Mouse (Mus musculus): ENCODE measurements at regions not wholly inside any gene's neighbourhood (a gene's known extent, or its start where the extent isn't known, plus 50 kb on each side); places are given as distances from the start of the nearest gene placed in this dataset.
A peak's percentile ranks its signal among the peaks of the same experiment; 100 is the strongest.
"Not testable (repeated sequence)": the region's sequence is repeated elsewhere in the genome, so short reads cannot be mapped to it uniquely, and the experiment has no call there.

DNA sequence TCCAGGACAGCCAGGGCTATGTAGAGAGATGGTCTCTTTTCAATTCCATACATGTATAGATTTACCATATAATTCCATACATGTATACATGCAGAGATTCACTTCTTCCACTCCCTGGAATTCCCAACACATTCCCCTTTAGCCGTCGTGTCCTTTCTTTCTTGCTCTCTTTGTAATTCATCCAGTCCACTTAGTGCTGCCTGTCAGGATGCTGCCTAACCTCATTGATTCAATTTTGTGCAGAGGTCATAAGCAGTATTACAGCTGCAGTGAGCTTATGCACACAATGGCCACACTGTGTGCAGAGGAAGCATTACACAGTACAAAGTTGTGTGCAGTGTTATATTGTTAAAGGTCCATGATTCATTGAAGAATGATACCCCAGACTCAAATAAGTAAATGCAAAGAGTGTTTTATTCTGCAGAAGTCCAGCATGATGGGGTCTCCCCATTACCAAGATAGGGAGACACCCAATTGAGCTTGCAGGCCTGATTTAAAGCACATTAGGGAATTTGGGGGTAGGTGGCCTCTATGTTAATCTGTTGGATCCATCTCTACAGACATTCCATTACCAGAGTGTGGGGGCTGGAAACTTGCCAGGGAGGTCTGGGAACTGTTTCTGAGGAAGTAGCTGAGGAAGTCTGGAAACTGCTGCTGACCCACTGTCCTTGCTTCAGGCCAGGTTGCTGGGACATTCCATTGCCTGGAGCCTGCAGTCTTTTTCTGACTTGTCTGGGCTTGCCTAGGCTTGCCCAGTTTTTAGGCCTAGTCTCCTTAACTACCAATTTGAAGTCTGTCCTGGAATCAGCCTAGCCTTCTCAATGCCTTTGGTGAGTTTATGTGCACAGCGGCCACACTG lies 72.8 kb downstream of the Fam161a start:
- DNase-seq (ENCODE audit: low spot score), result no peak

DNA sequence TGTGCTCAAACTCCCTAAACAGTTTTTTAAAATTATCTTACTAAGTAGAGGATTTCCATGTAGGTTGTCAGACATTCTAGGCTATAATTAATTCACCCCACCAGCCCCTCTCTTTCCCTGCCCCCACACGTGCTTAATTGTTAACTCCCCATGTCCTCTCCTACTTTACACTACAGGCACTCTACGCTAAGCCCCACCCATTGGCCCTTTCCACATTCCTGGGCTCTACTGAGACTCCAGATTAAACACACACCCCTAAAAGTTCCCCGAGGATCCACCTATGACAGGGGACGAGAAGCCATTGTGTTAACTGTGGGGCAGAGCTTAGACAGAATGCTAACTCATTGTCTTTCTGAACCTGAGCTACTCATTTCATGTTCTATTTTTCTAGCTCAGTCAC lies 74.3 kb downstream of the Fam161a start:
- no peak for DNase-seq (ENCODE audit: low spot score)

DNA sequence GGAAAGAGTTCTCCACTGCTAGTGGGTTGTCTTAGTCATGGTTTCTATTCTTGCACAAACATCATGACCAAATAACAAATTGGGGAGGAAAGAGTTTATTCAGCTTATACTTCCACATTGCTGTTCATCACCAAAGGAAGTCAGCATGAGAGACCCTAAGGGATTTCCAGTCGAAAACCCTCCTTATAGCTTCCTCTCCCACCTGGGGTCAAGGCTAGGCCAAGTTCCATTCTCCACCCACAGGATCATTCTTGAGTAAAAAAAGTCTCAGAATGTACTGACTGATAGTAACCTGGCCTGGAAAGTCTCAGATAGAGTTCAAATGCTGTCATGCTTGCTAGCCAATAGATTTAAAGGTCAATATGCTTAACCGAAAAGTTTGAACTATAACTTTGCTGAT lies 76.5 kb downstream of the Fam161a start:
- not testable (repeated sequence) for DNase-seq (ENCODE audit: low spot score)

DNA sequence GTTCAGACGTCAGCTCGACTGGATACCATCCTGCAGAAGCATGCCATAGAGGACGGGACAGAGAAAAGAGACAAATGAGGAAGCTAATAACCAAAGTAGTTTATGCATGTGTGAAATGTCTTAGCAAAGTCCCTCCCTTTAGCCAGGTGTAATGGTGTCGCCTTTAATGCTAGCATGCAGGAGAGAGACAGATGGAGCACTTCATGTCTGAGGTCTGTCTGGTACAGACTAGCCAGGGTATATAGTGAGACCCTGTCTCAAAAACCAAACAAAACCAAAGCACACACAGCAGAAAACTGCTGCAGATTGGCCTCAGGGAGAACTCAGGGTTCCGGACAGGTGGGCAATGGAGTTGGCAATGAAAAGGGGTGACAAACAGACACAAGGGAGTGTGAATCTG lies 88.0 kb downstream of the Fam161a start:
- no peak for DNase-seq (ENCODE audit: low spot score)

DNA sequence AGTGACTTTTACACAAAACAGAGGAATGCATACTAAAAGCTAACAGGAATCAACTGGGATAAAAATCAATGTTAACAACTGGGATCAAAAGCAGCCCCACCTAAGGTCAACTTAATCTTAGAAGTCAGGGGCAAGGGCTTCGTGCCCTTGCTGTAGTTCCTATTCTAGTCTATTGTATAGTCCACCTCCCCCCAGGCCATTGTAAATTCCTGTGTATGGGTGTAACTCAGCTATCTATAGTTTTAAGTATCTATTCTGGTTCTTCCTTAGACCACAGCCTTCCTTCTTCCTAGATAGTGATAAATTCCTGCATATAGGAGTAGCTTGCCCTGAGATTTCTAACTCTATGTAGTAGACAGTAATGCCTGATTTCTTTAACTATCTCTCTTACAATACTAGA lies 88.4 kb downstream of the Fam161a start:
- not testable (repeated sequence) for DNase-seq (ENCODE audit: low spot score)

DNA sequence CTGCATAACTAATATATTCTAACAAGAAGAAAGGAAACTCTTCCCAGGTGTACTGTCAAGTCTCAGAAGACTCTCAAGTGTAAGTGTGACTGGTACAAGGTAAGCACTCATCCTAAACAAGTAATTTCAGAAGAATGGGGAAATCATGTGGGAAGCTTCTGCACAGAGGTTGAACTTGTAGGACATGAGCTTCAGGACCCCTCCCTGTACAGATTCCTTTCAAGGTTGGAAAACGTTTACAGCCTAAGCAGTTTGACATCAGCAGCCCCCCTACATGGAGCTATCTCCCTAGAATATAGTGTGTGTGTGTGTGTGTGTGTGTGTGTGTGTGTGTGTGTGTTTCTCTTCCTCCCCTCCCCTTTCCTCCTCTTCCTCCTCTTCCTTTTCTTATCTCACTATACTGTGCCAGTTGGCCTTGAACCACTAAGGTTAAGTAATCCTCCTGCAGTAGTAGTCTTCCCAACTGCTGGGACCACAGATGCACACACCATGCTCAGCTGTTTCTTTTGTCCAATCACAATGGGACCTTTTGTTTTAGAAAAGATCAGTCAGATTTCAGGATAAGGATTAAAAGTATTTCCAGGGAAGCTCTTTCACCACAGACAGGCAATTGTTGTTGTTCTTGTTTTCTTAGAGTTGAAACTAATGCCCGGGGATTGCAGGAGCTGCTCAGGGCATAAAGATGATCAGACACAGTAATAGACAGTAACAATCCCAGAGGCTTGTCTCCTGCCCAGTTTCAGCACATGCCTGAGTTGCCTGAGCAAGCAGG lies 89.3 kb downstream of the Fam161a start:
- no peak for DNase-seq (ENCODE audit: low spot score)

DNA sequence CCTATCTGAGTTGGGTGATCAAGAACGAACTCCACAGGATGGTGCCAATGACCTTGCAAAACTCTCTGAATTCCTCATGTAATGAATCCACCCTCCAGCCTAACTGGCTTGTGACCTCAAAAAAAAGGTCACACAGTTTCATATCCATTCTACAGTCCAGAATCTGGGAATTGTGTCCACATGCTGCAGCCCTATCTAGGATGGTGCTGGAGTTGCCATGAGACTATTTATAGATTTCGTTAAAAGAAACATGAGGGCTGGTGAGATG lies 89.8 kb downstream of the Fam161a start:
- no peak for DNase-seq (ENCODE audit: low spot score)

DNA sequence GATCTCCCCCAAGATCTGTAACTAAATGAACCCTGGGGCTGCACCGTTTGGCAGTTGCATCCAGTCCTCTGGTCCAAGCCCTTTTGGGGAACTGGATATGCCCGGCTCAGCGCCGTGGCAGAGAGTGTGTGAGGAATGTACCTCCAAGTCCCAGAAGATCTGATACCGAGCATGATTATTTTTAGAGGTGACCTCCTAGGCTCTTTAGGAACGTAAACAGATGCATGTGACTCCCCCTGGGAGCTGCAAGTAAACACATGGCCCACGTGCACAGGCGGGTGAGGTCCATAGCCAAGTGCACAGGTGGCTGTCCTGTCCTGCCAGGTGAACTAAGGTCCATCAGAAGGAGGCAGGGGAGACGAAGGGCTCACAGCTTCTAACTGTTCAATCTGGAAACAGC lies 107.3 kb downstream of the Fam161a start:
- DNase-seq (ENCODE audit: low spot score), result no peak

DNA sequence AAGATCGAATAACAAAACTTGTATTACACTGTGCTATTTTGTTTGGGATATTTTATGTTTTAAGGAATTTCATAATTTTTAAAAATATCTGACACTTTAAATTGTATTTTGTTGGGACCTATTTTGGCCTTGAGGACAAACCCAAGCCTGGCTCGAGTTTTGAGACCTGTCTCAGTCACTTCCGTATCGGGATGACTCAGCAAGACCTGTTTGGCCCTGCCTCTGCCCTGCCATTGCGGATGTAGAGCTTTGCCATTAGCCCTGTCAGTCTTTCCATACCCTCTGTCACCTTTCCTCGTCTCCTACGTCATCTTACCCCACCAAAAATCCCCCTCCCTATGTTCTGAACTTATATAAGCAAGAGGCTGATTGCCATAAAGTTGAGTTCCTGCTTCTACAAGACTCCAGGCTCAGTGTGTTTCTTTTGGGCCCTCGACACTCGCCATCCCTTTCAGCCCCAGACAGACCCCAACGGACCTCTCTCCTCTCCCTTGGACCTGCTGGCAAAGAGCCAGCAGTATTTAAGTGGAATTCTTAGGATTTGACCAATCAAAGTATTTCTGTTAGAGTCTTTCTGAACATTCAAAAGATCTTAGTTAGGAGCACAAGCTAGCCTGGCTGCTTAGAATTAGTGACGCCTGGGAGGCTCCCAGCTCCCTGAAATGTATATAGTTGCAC lies 113.3 kb downstream of the Fam161a start:
- no peak for DNase-seq (ENCODE audit: low spot score)

DNA sequence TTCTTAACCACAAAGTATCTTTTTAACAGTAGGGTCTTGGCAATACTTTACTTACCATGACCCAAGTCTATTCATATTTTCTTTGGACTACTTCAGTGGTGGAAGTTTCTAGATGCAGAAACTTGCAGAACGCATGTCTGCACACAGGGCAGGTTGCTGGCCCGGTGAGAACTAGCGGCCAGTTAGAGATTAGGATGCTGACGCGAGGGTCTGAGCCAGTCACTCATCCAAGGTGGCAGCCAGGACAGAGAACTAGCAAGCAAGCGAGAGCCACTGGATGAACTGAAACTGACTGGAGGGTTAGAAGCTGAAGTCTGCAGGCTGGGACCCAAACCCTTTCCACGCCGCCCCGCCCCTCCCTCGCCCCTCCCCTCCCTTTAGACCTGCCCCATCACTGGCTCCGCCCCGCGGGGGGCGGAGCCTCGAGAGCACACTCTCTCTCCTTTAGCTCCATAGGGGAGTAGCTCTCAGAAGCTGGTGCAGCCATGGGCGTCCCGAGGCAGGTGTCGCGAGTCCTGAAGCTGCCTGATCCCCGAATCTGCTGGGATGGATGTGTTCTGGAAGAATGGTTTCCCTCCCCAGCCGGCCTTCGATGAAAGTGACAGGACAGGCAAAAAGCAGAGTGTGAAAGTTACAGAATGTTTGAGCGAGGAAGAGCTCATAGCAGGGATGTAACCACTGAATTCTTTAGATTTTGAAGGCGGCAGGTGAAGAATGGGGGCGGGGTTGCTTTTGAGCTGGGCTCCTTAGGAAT lies 117.0 kb downstream of the Fam161a start:
- DNase-seq (ENCODE audit: low spot score), result peak; percentile 23

DNA sequence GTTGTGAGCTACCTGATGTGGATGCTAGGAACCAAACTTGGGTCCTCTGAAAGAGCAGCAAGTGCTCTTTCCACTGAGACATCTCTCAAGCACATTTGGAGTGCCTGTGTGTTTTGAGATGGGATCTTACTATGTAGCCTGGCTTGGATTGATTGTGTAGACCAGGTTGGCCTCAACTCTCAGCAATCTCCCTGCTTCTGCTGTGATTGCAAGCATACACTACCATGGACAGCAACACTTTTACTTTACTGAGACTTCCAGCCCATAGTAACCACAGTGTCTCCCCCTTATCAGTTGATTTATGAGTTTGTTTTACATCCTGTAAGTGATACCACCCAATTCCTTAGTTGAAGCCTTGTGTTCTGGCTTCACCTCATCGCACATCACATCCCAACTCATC lies 123.8 kb downstream of the Fam161a start:
- DNase-seq (ENCODE audit: low spot score), result no peak

DNA sequence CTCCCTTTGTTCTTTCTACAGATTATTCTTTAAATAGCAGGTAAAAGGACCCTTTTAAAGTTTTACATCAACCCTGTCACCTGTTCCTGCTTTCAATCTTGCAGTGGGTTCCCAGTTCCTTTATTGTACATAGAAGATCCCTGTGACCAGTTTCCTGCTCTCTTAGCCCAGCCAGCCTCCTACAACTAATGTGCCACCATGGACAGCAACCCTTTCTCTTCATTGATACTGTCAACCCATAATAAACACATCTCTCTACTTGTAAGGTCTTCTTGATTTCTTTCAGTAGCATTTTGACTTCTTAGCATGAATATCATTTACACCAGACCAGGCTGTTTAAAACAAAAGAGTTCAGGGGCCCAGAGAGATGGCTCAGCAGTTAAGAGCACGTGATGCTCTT lies 124.2 kb upstream of the Xpo1 start:
- DNase-seq (ENCODE audit: low spot score), result no peak

DNA sequence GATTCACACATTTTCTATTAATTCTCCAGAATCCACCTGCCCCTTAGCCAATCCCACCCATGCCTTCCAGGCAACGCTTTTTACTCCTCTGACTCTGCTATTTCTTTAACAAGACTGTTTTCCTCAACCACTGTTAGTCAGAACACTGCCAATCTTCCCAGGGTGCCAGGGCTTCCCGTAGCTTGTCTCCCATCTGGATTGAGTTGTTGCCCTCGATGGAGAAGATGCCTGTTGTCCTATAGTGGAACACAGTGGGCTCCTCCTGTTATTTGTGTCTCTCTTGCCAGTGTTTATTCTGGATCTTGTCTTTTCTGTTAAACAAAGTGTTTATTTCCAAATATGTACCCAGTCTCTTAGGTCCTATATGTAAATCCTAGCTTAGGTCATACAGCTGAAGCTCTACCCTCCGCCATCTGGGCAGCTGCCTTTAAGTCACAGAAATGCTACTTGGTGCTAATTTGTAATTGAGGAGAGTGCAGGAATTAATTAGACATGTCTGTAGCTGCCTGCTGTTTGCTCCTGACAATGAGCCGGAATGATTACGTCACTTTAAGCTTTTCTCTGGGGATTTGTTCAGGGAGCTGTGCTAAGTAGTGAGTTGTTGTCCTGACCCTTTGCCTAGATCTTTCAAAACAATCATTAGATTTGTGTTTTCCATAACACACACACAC lies 115.3 kb upstream of the Xpo1 start:
- no peak for DNase-seq (ENCODE audit: low spot score)

DNA sequence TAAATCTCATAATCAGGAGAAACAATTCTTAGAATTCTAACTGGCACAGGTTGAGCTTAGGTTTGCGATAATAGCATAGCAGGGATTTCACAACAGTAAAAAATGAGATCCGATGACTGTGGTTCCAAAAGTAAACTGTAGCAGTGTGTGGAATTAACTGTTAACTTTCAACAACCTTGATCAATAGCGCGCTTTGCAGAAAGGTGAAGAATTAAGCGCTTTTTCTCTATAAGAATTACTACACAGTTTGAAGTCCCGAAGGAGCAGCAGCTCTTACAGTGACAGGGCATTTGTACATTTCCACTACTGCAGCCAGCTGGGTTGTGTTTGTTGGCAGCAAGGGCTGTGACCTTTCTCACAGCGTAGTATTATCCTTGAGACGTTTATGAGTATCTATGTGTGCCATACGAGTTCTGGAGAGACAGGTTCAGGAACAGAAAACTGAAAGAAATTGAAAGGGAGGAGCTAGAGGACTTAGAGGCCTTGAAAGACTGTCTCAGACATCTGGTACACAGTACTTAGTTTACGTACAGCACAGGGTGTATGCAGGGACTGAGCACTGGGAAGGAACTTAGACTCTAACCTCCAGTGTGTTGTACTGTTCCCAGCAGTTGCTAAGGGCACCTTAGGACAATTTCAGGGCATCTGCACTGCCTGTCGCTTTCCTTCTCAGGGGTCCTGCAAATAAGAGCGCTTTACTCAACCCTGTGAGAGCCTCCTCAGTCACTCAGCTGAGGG lies 114.6 kb upstream of the Xpo1 start:
- DNase-seq (ENCODE audit: low spot score), result no peak

DNA sequence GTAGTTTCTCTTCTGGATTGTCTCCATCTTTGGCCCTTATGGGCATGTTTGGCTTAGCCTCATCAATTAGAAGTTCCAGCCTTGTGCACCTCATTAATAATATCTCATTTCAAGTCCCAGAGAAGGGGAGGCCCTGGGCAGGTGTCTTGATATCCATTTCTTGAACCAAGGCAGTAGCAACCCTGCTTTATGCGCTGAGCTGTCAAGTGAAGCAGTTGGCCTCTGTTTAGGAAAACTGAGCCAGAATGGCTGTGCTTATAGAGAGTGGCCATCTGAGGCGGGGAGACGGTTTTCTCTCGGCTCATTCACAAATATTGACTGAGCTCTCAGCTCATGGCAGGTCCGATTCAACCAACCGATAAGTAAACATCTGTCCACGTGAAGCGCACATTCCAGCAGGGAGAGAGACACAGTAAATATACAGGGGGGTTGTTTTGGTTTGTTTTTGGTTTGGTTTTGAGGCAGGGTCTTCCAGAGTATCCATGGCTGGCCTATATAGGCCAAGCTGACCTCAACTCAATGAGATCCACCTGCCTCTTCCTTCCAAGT lies 107.7 kb upstream of the Xpo1 start:
- DNase-seq (ENCODE audit: low spot score), result no peak

DNA sequence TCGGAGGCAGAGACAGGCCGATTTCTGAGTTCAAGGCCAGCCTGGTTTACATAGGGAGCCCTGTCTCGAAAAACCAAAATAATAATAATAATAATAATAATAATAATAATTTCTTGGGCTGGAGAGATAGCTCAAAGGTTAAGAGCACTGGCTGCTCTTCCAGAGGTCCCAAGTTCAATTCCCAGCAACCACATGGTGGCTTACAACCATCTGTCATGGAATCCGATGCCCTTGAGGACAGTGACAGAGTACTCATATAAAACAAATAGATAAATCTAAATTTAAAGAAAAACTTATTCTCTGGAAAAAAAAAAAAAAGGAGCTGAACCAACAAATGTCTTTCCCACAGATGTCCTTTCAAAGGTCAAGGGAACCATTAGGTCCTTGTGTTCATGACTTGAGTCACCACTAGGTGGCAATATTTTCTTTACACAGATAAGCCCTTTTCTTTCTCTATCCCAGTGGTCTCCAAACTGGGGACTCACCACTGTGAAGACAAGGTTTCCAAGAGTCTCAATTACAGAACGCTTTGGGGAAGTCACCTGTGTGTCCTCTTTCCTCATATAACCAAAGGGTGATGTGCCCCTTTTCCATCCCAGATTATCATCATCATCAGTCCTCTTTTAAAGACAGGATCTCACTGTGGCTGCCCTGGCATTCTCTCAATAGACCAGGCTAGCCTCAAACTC lies 106.1 kb upstream of the Xpo1 start:
- no peak for DNase-seq (ENCODE audit: low spot score)

DNA sequence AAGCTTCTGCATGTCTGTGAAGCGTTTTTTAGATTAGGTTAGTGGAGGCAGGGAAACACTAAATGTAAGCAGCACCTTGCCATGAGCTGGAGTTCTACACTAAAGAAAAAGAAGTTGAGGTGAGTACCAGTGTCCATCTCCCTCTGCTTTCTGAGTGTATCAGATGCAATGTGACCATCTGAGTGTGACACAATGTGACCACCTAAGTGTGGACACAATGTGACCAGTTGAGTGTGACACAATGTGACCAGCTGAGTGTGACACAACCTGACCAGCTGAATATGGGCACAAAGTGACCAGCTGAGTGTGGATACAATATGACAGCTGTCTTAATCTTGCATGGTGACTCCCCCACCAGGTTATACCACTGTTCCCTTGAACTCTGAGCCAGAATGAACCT lies 101.0 kb upstream of the Xpo1 start:
- no peak for DNase-seq (ENCODE audit: low spot score)

DNA sequence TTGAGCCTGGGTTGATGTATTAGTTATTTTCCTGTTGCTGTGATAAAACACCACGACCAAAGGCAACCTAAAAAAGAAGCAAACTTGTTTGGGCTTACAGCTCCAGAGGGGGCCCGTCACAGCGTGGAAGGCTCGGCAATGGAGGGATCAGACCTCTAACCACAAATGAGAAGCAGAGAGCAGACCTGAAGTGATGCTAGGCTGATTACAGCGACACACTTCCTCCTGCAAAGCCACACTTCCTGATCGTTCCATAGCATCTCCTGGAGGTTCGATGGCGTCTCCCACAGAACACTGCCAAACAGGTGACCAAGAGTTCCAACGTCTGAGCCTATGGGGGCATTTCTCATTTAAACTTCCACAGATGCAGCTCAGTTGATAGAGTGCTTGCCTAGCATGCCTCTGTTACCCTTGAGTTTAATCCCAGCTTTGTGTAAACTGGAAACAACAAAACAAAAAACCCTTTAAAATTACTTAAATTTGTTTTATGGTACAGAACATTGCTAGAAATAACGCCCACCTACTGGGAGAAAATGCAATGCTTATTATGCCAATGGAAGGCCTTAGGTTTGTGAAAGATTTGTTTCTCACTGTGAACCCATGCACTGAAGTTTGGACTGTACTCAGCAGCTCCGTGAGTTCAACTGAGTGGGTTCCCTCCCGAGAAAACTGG lies 87.2 kb upstream of the Xpo1 start:
- no peak for DNase-seq (ENCODE audit: low spot score)

DNA sequence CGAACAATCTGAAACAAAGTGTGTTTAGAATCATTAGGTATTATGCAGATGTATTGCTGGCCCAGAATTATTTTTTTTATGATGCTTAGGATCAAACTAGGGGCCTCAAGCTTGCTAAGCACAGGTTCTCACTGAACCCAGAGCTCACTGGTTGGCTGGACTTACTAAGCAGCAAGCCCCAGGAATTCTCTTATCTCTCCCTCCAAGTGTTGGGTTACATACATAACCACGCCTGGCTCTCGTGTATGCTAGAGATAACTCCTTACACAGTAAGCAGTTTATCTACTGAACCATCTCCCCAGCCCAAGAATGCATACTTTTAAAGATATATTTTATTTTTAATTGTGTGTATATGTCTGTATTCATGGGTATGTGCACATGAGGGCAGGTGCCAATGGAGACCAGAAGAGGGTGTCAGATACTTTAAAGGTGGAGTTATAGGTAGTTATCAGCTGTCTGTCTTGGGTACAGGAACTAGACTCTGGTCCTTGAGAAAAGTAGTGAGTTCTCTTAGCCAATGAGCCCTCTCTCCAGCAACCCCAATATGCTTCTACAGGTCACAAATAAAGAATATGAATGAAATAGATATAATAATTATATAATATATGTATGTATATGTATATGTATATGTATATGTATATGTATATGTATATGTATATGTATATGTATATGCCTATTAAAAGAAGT lies 86.0 kb upstream of the Xpo1 start:
- no peak for DNase-seq (ENCODE audit: low spot score)

Data from ovary, adult 18-20 months (tissue).